Mouse (Mus musculus): ENCODE results near the gene Tprn.

- TF ChIP-seq CTCF (IDR thresholded peaks at IDR 0.05; ENCODE audit: borderline replicate concordance, control insufficient read depth, extremely low read depth, insufficient read depth, low read length, poor library complexity) (no peak), POLR2A (IDR thresholded peaks at IDR 0.05; ENCODE audit: control insufficient read depth, extremely low read depth, insufficient read depth, low read length, poor library complexity) (no peak)
These were observed 24.3 kb upstream of the Tprn start for GRCm38 (mm10) chr2:25238106-25238505.
